Mouse (Mus musculus): ENCODE measurements at regions not wholly inside any gene's neighbourhood (a gene's known extent, or its start where the extent isn't known, plus 50 kb on each side); places are given as distances from the start of the nearest gene placed in this dataset.

- no peak for DNase-seq
Observed at GRCm38 (mm10) chr16:77684521-77684920, 82.6 kb upstream of the Gm11146 start.

- no peak for DNase-seq
Observed at GRCm38 (mm10) chr16:77679234-77679633, 77.3 kb upstream of the Gm11146 start.

- no peak for DNase-seq
Observed at GRCm38 (mm10) chr16:77676805-77677204, 74.9 kb upstream of the Gm11146 start.

- DNase-seq = no peak
Observed at GRCm38 (mm10) chr16:77675885-77676597, 74.1 kb upstream of the Gm11146 start.

GRCm38 (mm10) chr16:77671253-77671652 is 69.4 kb upstream of the Gm11146 start:
- DNase-seq = no peak

- no peak for DNase-seq
Observed at GRCm38 (mm10) chr16:77665781-77666180, 63.9 kb upstream of the Gm11146 start.

- DNase-seq = no peak
Observed at GRCm38 (mm10) chr16:77662107-77662518, 60.2 kb upstream of the Gm11146 start.

GRCm38 (mm10) chr16:77653306-77653705 is 51.4 kb upstream of the Gm11146 start:
- no peak for DNase-seq

All from thymus, adult 18-20 months (tissue).